Mouse (Mus musculus): ENCODE results near the gene Scd1. TPM values are rescaled to one million over a fixed set of nuclear protein-coding genes. Genes with fewer than 3 reads are reported as not detected.
A peak's percentile ranks its signal among the peaks of the same experiment; 100 is the strongest.

Gene Scd1
- 11.1 and 11.9 TPM in 2 replicates for polyA plus RNA-seq (2016; fragmentation: Nextera tagmentation; extraction: Ambion mirVana)

DNA sequence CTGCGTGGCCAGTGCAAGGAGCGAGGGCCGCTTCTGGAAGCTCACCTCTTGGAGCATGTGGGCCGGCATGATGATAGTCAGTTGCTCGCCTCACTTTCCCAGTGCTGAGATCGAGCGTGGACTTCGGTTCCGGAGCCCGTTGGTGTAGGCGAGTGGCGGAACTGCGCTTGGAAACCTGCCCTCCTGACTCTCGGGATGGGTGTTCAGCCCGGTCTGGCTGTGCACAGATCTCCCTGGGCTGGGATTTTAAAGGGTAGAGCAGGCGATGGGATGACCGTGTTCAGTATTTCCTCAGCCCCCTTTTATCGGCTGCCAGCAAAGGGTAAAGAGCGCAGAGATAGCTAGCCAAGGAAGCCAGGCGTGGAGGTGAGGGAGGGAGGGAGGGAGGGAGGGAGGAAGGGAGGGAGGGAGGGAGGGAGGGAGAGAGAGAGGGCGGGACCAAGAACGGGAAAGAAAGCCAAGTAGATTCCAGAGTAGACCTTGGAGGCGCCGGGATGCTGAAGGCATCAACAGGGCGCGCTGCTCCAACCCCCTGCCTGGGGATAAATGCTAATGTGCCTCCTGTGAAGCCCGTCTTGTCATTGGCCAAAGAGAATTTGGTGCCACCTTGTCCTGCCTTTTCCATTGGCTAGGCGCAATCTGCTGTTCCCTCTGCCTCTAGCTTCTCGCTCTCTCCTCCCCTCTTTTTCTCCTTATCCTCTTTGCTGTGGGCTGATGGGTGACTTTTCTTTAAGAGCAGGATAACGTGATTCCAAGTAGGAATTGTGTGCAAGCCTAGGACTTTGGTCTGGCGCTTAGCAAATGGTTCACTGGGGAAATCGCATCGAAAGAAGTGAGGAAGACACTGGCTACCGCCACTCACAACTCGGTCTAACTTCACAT is at the start of gene Scd1:
TSS of gene Scd1 (minus strand) at position 539 of the 882 bp plus-strand sequence.
- Histone ChIP-seq H3K9ac (replicated peaks) (peak within 1 kb of the TSS; percentile 65), H3K27me3 (peaks cover 16% of the 10 kb centered on the region), H3K4me1 (peaks cover 23% of the 10 kb centered on the region), H3K27ac (replicated peaks) (peak within 1 kb of the TSS; percentile 86), H3K4me3 (peak within 1 kb of the TSS; percentile 55), H3K36me3 (0 out of 2 replicates have a peak, but pooled peaks cover 7% of the 10 kb centered on the region), H3K9me3 (no peaks in the 10 kb centered on the region), H3K4me2 (replicated peaks) (peak within 1 kb of the TSS; percentile 92)
- WGBS: 0% methylated on average over 34 of the region's 35 CpGs
- peak; percentile 94 for ATAC-seq (ENCODE audit: low FRiP score, low read depth)

GRCm38 (mm10) chr19:44455356-44455755 is 47.7 kb upstream of the Scd1 start:
- Histone ChIP-seq H3K9me3 (no peaks in the 10 kb centered on the region), H3K9ac (replicated peaks) (no peak overlapping the region), H3K27me3 (peaks cover 2% of the 10 kb centered on the region; the same call in 1 of the 2 replicates), H3K4me1 (no peaks in the 10 kb centered on the region), H3K27ac (replicated peaks) (no peak overlapping the region), H3K36me3 (no peaks in the 10 kb centered on the region), H3K4me2 (replicated peaks) (no peak overlapping the region), H3K4me3 (no peak overlapping the region)
- ATAC-seq (ENCODE audit: low FRiP score, low read depth): no peak
- 79% methylated on average over 8 of the region's 8 CpGs for WGBS

- no peak for ATAC-seq (ENCODE audit: low FRiP score, low read depth)
- 94% methylated on average over 6 of the region's 6 CpGs for WGBS
- Histone ChIP-seq H3K9ac (replicated peaks) (no peak overlapping the region), H3K27ac (replicated peaks) (no peak overlapping the region), H3K4me3 (no peak overlapping the region), H3K4me2 (replicated peaks) (no peak overlapping the region), H3K9me3 (no peaks in the 10 kb centered on the region), H3K36me3 (no peaks in the 10 kb centered on the region), H3K27me3 (peaks cover 4% of the 10 kb centered on the region; the same call in 1 of the 2 replicates), H3K4me1 (no peaks in the 10 kb centered on the region)
These were observed 47.2 kb upstream of the Scd1 start for GRCm38 (mm10) chr19:44454862-44455261.

GRCm38 (mm10) chr19:44447927-44448326 is 40.2 kb upstream of the Scd1 start:
- WGBS: 85% methylated on average over 4 of the region's 4 CpGs
- Histone ChIP-seq H3K27ac (replicated peaks) (no peak overlapping the region), H3K4me3 (no peak overlapping the region), H3K4me1 (no peaks in the 10 kb centered on the region), H3K9ac (replicated peaks) (no peak overlapping the region), H3K36me3 (no peaks in the 10 kb centered on the region), H3K27me3 (peaks cover 9% of the 10 kb centered on the region; the same call in 1 of the 2 replicates), H3K4me2 (replicated peaks) (no peak overlapping the region), H3K9me3 (no peaks in the 10 kb centered on the region)
- ATAC-seq (ENCODE audit: low FRiP score, low read depth): no peak

DNA sequence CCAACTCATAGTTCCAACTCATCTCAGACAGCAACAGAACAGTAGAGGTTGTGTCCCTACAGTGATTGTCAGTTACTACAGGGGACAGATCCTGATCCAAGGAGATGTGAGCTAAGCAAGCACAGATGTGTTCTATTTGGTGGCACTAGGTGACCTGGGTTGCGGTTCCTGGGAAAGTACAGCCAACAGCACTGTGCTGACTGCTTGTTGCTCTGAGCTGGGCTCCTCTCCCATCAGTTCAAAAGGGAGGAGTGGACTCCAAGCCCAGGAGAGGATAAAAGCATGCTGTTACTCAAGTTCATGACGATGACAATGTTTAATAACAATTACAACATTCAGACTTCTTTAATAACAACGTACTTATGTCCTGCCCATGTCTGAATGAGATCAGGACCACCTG is 38.1 kb upstream of the Scd1 start:
- Histone ChIP-seq H3K4me2 (replicated peaks) (no peak overlapping the region), H3K27ac (replicated peaks) (no peak overlapping the region), H3K27me3 (peaks cover 9% of the 10 kb centered on the region; the same call in 1 of the 2 replicates), H3K9ac (replicated peaks) (no peak overlapping the region), H3K4me3 (no peak overlapping the region), H3K4me1 (no peaks in the 10 kb centered on the region), H3K9me3 (no peaks in the 10 kb centered on the region), H3K36me3 (no peaks in the 10 kb centered on the region)
- ATAC-seq (ENCODE audit: low FRiP score, low read depth): no peak
- WGBS: 94% methylated on average over 3 of the region's 3 CpGs

- 65% methylated on average over 4 of the region's 4 CpGs for WGBS
- no peak overlapping the region for H3K27ac ChIP-seq (replicated peaks)
These were observed 31.6 kb upstream of the Scd1 start for GRCm38 (mm10) chr19:44439302-44439701.

DNA sequence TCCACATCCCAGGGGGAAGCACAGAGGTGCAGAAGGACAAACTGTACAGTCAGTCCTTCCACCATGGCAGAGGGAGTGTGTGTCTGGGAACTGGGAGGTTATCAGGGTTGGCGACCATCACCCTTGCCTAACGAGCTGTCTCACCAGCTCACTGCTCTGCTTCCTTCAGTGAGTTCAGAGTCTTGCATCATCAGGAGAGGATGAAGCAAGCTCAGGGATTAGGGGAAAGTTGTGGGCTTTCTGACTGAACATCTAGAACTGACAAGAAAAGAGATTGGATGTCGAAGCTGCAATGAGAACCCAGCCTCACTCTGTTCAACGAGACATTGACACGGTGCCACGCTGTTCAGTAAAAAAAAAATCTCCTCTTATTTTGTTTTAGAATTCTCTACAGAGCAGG is 30.3 kb upstream of the Scd1 start:
- Histone ChIP-seq H3K4me2 (replicated peaks) (no peak overlapping the region), H3K27ac (replicated peaks) (no peak overlapping the region), H3K4me3 (no peak overlapping the region), H3K9ac (replicated peaks) (no peak overlapping the region), H3K4me1 (no peaks in the 10 kb centered on the region), H3K36me3 (no peaks in the 10 kb centered on the region), H3K27me3 (no peaks in the 10 kb centered on the region; the same call in 1 of the 2 replicates), H3K9me3 (no peaks in the 10 kb centered on the region)
- ATAC-seq (ENCODE audit: low FRiP score, low read depth): no peak
- 89% methylated on average over 6 of the region's 6 CpGs for WGBS

More at GRCm38 (mm10) chr19:44439302-44439701, 31.6 kb upstream of the Scd1 start:
- Histone ChIP-seq H3K27me3 (no peaks in the 10 kb centered on the region; the same call in 1 of the 2 replicates), H3K9me3 (no peaks in the 10 kb centered on the region), H3K36me3 (no peaks in the 10 kb centered on the region), H3K4me1 (no peaks in the 10 kb centered on the region), H3K9ac (replicated peaks) (no peak overlapping the region), H3K4me2 (replicated peaks) (no peak overlapping the region), H3K4me3 (no peak overlapping the region)
- no peak for ATAC-seq (ENCODE audit: low FRiP score, low read depth)

DNA sequence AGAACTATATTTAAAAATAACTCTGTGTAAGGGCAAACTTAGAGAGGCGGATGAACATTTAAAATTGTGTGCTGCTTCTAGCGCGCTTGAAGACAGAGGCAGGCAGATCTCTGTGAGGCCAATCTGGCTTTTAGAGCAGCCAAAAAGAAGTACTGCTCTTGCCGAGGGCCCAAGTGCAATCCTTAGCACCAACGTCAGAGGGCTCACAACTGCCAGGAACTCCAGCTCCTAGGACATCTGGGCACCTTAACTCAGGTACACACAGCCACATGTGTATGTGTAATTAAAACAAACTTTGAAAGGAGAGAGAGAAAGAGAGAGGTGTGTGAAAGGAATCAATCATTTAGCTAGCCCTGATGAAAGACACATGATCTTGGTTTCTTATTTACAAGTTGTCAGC is 24.4 kb upstream of the Scd1 start:
- Histone ChIP-seq H3K27ac (replicated peaks) (no peak overlapping the region), H3K4me1 (no peaks in the 10 kb centered on the region), H3K9ac (replicated peaks) (no peak overlapping the region), H3K9me3 (no peaks in the 10 kb centered on the region), H3K4me2 (replicated peaks) (no peak overlapping the region), H3K4me3 (no peak overlapping the region), H3K36me3 (no peaks in the 10 kb centered on the region), H3K27me3 (no peaks in the 10 kb centered on the region)
- ATAC-seq (ENCODE audit: low FRiP score, low read depth): no peak
- WGBS: 83% methylated on average over 5 of the region's 5 CpGs

DNA sequence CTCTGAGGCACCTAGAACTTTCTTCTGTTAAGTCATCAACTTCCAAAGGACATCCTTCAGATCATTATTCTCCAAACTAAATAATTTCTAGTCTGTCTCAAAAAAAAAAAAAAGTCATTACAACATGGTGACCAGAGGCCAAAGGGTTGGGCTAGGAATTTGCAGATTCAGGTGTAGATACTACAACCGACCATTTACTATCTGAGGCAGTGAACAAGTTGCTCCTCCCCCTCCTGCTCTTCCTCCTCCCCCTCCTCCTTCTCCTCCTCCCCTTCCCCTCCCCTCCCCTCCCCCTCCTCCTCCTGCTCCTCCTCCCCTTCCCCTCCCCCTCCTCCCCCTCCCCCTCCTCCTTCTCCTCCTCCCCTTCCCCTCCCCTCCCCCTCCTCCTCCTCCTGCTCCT is 20.0 kb upstream of the Scd1 start:
- no peaks in the 10 kb centered on the region for H3K9me3 ChIP-seq
- 88% methylated on average over 1 of the region's 1 CpGs for WGBS

GRCm38 (mm10) chr19:44422051-44422631 is 14.5 kb upstream of the Scd1 start:
- H3K9ac ChIP-seq (replicated peaks): no peak overlapping the region
- H3K4me2 ChIP-seq (replicated peaks): no peak overlapping the region
- peaks cover 13% of the 10 kb centered on the region; the same call in 1 of the 2 replicates for H3K27me3 ChIP-seq
- no peak overlapping the region for H3K27ac ChIP-seq (replicated peaks)
- no peaks in the 10 kb centered on the region for H3K9me3 ChIP-seq
- H3K4me3 ChIP-seq: no peak overlapping the region
- H3K36me3 ChIP-seq: no peaks in the 10 kb centered on the region
- ATAC-seq (ENCODE audit: low FRiP score, low read depth): no peak
- no peaks in the 10 kb centered on the region for H3K4me1 ChIP-seq
- WGBS: 84% methylated on average over 8 of the region's 8 CpGs

More for the DNA sequence above, 20.0 kb upstream of the Scd1 start:
- no peak overlapping the region for H3K4me3 ChIP-seq
- no peaks in the 10 kb centered on the region for H3K4me1 ChIP-seq
- H3K9ac ChIP-seq (replicated peaks): no peak overlapping the region
- no peaks in the 10 kb centered on the region for H3K36me3 ChIP-seq
- H3K27me3 ChIP-seq: no peaks in the 10 kb centered on the region
- no peak overlapping the region for H3K27ac ChIP-seq (replicated peaks)
- no peak overlapping the region for H3K4me2 ChIP-seq (replicated peaks)
- no peak for ATAC-seq (ENCODE audit: low FRiP score, low read depth)

- 57% methylated on average over 11 of the region's 11 CpGs for WGBS
- Histone ChIP-seq H3K36me3 (no peaks in the 10 kb centered on the region), H3K4me1 (no peaks in the 10 kb centered on the region), H3K27ac (replicated peaks) (no peak overlapping the region), H3K9me3 (no peaks in the 10 kb centered on the region), H3K9ac (replicated peaks) (no peak overlapping the region), H3K4me2 (replicated peaks) (no peak overlapping the region), H3K4me3 (no peak overlapping the region), H3K27me3 (peaks cover 21% of the 10 kb centered on the region)
- no peak for ATAC-seq (ENCODE audit: low FRiP score, low read depth)
These were observed 11.9 kb upstream of the Scd1 start for GRCm38 (mm10) chr19:44419530-44419929.

DNA sequence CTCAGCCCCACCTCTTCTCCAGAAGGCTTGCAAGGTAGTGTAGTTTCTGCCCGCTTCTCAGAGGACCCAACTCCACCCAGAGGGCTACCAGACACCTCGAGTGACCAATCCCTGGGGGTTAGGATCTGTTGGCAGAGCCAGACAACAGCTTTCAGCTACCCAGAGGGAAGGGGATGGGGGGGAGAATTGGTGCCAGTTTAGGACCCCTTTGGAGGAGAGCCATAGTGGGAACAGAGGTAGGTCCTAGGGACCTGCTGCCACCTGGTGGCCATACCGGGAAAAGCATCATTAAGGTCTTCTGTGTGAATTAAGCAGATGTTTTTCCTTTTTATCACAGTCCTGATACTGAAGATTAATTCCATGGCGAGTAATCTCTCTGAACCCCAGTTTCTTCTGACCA is 11.3 kb upstream of the Scd1 start:
- H3K4me1 ChIP-seq: no peaks in the 10 kb centered on the region
- H3K36me3 ChIP-seq: no peaks in the 10 kb centered on the region
- no peak for ATAC-seq (ENCODE audit: low FRiP score, low read depth)
- H3K9me3 ChIP-seq: no peaks in the 10 kb centered on the region
- no peak overlapping the region for H3K27ac ChIP-seq (replicated peaks)
- H3K27me3 ChIP-seq: peaks cover 21% of the 10 kb centered on the region
- H3K4me2 ChIP-seq (replicated peaks): no peak overlapping the region
- no peak overlapping the region for H3K9ac ChIP-seq (replicated peaks)
- H3K4me3 ChIP-seq: no peak overlapping the region
- 21% methylated on average over 4 of the region's 4 CpGs for WGBS

All from midbrain, embryonic 12.5 days (tissue).